Mouse (Mus musculus) neural tube, embryonic 12.5 days (tissue): ENCODE results near the gene Fam184b. TPM values are rescaled to one million over a fixed set of nuclear protein-coding genes. Genes with fewer than 3 reads are reported as not detected.

Experiments
- ATAC-seq: fragments of 200-750 bp; cut with Nextera tagmentation; 2 replicates; pipeline ENCODE4 v1.8.0; 2017; ENCODE audit warnings: low read depth, mild to moderate bottlenecking, moderate TSS enrichment, moderate library complexity; ENCODE audit not compliant: low FRiP score
- H3K27ac ChIP-seq: fragments of 300-500 bp; sonication (generic); 2 replicates; pipeline ENCODE4 v1.5.1; 2016
- H3K27me3 ChIP-seq: fragments of 300-500 bp; sonication (generic); replicated peaks from 2 replicates; pipeline ENCODE4 v1.6.1; 2016; ENCODE audit warnings: mild to moderate bottlenecking
- H3K36me3 ChIP-seq: fragments of 300-500 bp; sonication (generic); 2 replicates; pipeline ENCODE4 v1.6.1; 2016; ENCODE audit warnings: mild to moderate bottlenecking
- H3K4me1 ChIP-seq: fragments of 300-500 bp; sonication (generic); 2 replicates; pipeline ENCODE4 v1.6.1; 2016
- H3K4me2 ChIP-seq: fragments of 300-500 bp; sonication (generic); replicated peaks from 2 replicates; pipeline ENCODE4 v1.6.1; 2016; ENCODE audit warnings: mild to moderate bottlenecking
- H3K4me3 ChIP-seq: fragments of 300-500 bp; sonication (generic); 2 replicates; pipeline ENCODE4 v1.5.1; 2016
- H3K9ac ChIP-seq: fragments of 300-500 bp; sonication (generic); 2 replicates; pipeline ENCODE4 v1.6.1; 2016; ENCODE audit warnings: mild to moderate bottlenecking
- H3K9me3 ChIP-seq: fragments of 300-500 bp; sonication (generic); 2 replicates; pipeline ENCODE4 v1.6.1; 2016; ENCODE audit warnings: mild to moderate bottlenecking
- WGBS: fragments of 180-500 bp; shearing (Covaris S2); methylation state at CpG from one replicate; pipeline ENCODE4 v1.1.7; 2016; 5-methylcytosine and 5-hydroxymethylcytosine counted together
- polyA plus RNA-seq: library from polyadenylated mRNA; unstranded; fragments of >200 nt; fragmentation: Nextera tagmentation; extraction: Ambion mirVana; gene quantifications from 2 replicates; pipeline ENCODE4 v1.2.1, GENCODE M21; 2016

The Fam184b gene
- polyA plus RNA-seq, 1 experiment from 2014 or later, result 1.8 TPM

DNA sequence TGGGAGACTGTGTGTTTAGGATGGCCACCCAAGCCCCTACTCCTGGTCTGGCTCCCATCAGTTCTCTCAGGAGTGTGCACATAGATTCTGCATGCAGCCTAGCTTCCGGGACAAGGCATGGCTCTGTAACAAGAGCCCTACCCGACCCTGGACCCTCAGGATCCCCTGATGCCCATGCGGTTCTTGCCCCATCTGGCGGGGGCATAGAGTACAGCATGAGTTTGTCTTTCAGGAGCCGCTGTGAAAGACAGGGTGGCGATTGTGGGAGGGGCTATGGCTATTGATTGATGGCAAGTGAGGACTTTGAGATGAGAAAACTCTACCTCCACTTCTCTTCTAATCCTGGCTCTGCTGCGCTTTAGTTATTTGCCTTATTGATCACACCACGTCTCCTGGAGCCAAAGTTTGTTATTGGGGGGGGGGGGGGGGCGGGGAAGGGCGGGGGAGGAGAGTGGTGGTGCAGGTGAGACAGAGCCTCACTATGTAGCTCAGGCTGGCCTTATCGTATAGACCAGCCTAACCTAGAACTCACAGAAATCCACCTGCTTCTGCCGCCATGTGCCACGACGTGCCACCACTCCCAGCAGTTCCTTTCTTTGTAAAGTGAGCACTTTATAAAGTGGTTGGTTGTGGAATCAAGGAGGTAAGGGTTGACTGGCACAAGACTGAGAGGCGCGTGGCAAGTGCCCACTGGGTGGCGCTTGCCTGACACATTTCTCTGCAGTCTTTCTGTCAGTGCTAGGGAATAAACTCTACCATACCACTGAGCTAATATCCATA lies 104.9 kb downstream of the Fam184b start:
- Histone ChIP-seq H3K4me1 (no peaks in the 10 kb centered on the region), H3K4me3 (no peak overlapping the region), H3K9ac (no peak overlapping the region), H3K27me3 (no peaks in the 10 kb centered on the region), H3K9me3 (no peaks in the 10 kb centered on the region), H3K27ac (no peak overlapping the region), H3K36me3 (peaks cover 14% of the 10 kb centered on the region), H3K4me2 (peak overlapping the region; percentile 34)
- WGBS, result 5% methylated on average over 15 of the region's 17 CpGs
- ATAC-seq, result peak; percentile 80

GRCm38 (mm10) chr5:45529696-45530095 lies 109.7 kb downstream of the Fam184b start:
- WGBS, result 89% methylated on average over 3 of the region's 3 CpGs
- Histone ChIP-seq H3K9me3 (no peaks in the 10 kb centered on the region), H3K36me3 (peaks cover 53% of the 10 kb centered on the region), H3K9ac (no peak overlapping the region), H3K4me1 (no peaks in the 10 kb centered on the region), H3K4me2 (no peak overlapping the region), H3K4me3 (no peak overlapping the region), H3K27ac (no peak overlapping the region), H3K27me3 (no peaks in the 10 kb centered on the region)
- no peak for ATAC-seq

GRCm38 (mm10) chr5:45526338-45526737 lies 113.1 kb downstream of the Fam184b start:
- Histone ChIP-seq H3K36me3 (peaks cover 60% of the 10 kb centered on the region), H3K4me2 (no peak overlapping the region)

DNA sequence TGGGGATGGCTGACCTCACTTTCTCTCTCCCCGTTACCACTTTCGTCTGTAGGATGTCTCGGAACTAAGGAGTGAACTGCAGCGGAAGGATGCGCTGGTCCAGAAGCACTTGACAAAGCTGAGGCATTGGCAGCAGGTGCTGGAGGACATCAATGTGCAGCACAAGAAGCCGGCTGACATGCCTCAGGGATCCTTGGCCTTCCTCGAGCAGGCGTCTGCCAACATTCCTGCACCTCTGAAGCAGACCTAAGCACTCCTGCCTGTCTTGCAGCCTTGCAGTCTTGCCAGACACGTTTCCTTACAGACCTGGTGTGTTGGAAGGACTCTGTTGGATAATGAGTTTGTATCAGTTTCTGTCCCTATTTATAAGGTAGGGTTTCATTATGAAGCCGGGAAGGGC lies 114.3 kb downstream of the Fam184b start:
- no peaks in the 10 kb centered on the region for H3K9me3 ChIP-seq
- 94% methylated on average over 10 of the region's 10 CpGs for WGBS
- H3K36me3 ChIP-seq, result peaks cover 53% of the 10 kb centered on the region
- no peak overlapping the region for H3K4me2 ChIP-seq
- peaks cover 15% of the 10 kb centered on the region for H3K4me1 ChIP-seq
- no peak overlapping the region for H3K27ac ChIP-seq
- no peaks in the 10 kb centered on the region for H3K27me3 ChIP-seq
- no peak overlapping the region for H3K9ac ChIP-seq
- no peak overlapping the region for H3K4me3 ChIP-seq
- ATAC-seq, result no peak

More at GRCm38 (mm10) chr5:45526338-45526737, 113.1 kb downstream of the Fam184b start:
- Histone ChIP-seq H3K9me3 (no peaks in the 10 kb centered on the region), H3K27me3 (no peaks in the 10 kb centered on the region), H3K27ac (no peak overlapping the region), H3K4me1 (peaks cover 8% of the 10 kb centered on the region), H3K9ac (no peak overlapping the region), H3K4me3 (no peak overlapping the region)
- WGBS, result 95% methylated on average over 4 of the region's 4 CpGs
- ATAC-seq, result no peak

GRCm38 (mm10) chr5:45521601-45522000 lies 117.8 kb downstream of the Fam184b start:
- ATAC-seq, result no peak
- H3K9me3 ChIP-seq, result no peaks in the 10 kb centered on the region
- no peak overlapping the region for H3K4me3 ChIP-seq
- peaks cover 29% of the 10 kb centered on the region for H3K36me3 ChIP-seq
- peaks cover 15% of the 10 kb centered on the region for H3K4me1 ChIP-seq
- H3K27ac ChIP-seq, result no peak overlapping the region
- H3K27me3 ChIP-seq, result no peaks in the 10 kb centered on the region
- no peak overlapping the region for H3K9ac ChIP-seq
- H3K4me2 ChIP-seq, result peak overlapping the region; percentile 74
- WGBS, result 97% methylated on average over 6 of the region's 6 CpGs

- H3K36me3 ChIP-seq, result peaks cover 20% of the 10 kb centered on the region
- H3K27ac ChIP-seq, result no peak overlapping the region
- 6% methylated on average over 5 of the region's 5 CpGs for WGBS
- ATAC-seq, result no peak
- no peaks in the 10 kb centered on the region for H3K9me3 ChIP-seq
- peak overlapping the region; percentile 83 for H3K9ac ChIP-seq
- H3K27me3 ChIP-seq, result no peaks in the 10 kb centered on the region
- peaks cover 15% of the 10 kb centered on the region for H3K4me1 ChIP-seq
- H3K4me2 ChIP-seq, result peak overlapping the region; percentile 74
- H3K4me3 ChIP-seq, result peak overlapping the region; percentile 89
Observed at GRCm38 (mm10) chr5:45520809-45521110, 118.7 kb downstream of the Fam184b start.

DNA sequence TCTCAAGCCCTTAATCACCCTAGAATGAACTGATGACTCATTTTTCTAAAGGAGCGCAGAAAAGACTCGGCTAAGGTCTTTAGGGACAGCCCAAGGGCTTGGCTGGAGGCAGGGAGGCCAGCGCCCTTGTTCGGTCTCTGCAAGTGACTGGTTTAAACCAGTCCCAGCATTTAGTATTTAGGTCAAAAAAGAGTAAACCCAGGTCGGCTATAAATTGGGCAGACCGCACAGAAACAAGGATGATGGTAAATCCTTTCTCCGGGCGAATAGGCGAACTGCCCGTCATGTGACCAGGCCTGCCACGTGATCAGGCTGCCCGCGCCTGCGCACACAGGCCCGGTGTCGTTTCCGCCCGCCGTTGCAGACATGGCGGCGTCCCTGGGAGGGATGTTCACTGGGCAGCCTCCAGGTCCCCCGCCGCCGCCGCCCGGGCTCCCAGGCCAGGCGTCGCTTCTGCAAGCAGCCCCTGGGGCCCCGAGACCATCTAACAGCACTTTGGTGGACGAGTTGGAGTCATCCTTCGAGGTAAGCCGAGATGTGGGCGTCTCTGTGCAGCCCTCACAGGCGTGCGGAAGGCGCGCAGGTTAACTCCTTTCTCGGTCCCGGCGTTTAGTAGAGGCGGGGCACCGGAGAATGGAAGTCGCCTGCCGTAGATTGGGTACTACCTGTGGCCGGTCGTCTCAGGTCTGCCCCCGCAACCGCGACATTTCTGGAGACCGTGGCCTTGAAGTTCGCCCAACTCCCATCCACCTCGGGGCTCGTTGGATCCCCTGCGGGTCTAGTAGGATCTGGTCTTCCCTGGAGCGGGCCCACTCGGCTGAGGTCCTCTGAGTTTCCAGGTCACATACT lies 119.2 kb downstream of the Fam184b start, which contains the start of gene Med28:
Gene Med28, plus strand, starts transcription at position 270 of the 849 bp plus-strand sequence.
- Histone ChIP-seq H3K4me2 (peak within 1 kb of the TSS; percentile 74), H3K27ac (no peak within 1 kb of the TSS), H3K36me3 (peaks cover 15% of the 10 kb centered on the region), H3K9ac (peak within 1 kb of the TSS; percentile 83), H3K4me3 (peak within 1 kb of the TSS; percentile 89), H3K4me1 (peaks cover 15% of the 10 kb centered on the region), H3K27me3 (no peaks in the 10 kb centered on the region), H3K9me3 (no peaks in the 10 kb centered on the region)
- ATAC-seq, result peak; percentile 98
- 3% methylated on average over 56 of the region's 56 CpGs for WGBS

GRCm38 (mm10) chr5:45515151-45515743 lies 124.2 kb downstream of the Fam184b start:
- Histone ChIP-seq H3K4me2 (no peak overlapping the region), H3K9ac (no peak overlapping the region), H3K27me3 (no peaks in the 10 kb centered on the region), H3K27ac (no peak overlapping the region), H3K4me3 (no peak overlapping the region), H3K36me3 (peaks cover 14% of the 10 kb centered on the region), H3K4me1 (no peaks in the 10 kb centered on the region), H3K9me3 (no peaks in the 10 kb centered on the region)
- 93% methylated on average over 10 of the region's 10 CpGs for whole genome bisulfite sequencing
- ATAC-seq, result no peak

- Histone ChIP-seq H3K9ac (no peak overlapping the region), H3K9me3 (no peaks in the 10 kb centered on the region), H3K36me3 (peaks cover 19% of the 10 kb centered on the region), H3K27ac (no peak overlapping the region), H3K4me3 (no peak overlapping the region), H3K27me3 (no peaks in the 10 kb centered on the region), H3K4me2 (no peak overlapping the region), H3K4me1 (no peaks in the 10 kb centered on the region)
- no peak for ATAC-seq
- 88% methylated on average over 1 of the region's 1 CpGs for WGBS
Observed at GRCm38 (mm10) chr5:45514599-45514998, 124.8 kb downstream of the Fam184b start.

- Histone ChIP-seq H3K9ac (no peak overlapping the region), H3K9me3 (no peaks in the 10 kb centered on the region), H3K27ac (no peak overlapping the region), H3K27me3 (no peaks in the 10 kb centered on the region), H3K4me1 (no peaks in the 10 kb centered on the region), H3K4me2 (no peak overlapping the region), H3K36me3 (peaks cover 23% of the 10 kb centered on the region), H3K4me3 (no peak overlapping the region)
- WGBS, result 96% methylated on average over 2 of the region's 2 CpGs
- no peak for ATAC-seq
Observed at GRCm38 (mm10) chr5:45513511-45513910, 125.9 kb downstream of the Fam184b start.

- no peak overlapping the region for H3K9ac ChIP-seq
- no peak overlapping the region for H3K4me2 ChIP-seq
- no peaks in the 10 kb centered on the region for H3K9me3 ChIP-seq
- H3K27me3 ChIP-seq, result no peaks in the 10 kb centered on the region
- WGBS, result 88% methylated on average over 6 of the region's 6 CpGs
- H3K27ac ChIP-seq, result no peak overlapping the region
- ATAC-seq, result no peak
- peaks cover 24% of the 10 kb centered on the region for H3K36me3 ChIP-seq
- H3K4me1 ChIP-seq, result no peaks in the 10 kb centered on the region
- H3K4me3 ChIP-seq, result no peak overlapping the region
Observed at GRCm38 (mm10) chr5:45512908-45513307, 126.5 kb downstream of the Fam184b start.

- no peak overlapping the region for H3K27ac ChIP-seq
Observed at GRCm38 (mm10) chr5:45510071-45510470, 129.3 kb downstream of the Fam184b start.

More at GRCm38 (mm10) chr5:45510071-45510470, 129.3 kb downstream of the Fam184b start:
- Histone ChIP-seq H3K4me2 (no peak overlapping the region), H3K9me3 (no peaks in the 10 kb centered on the region), H3K27me3 (no peaks in the 10 kb centered on the region), H3K4me3 (no peak overlapping the region), H3K36me3 (peaks cover 48% of the 10 kb centered on the region), H3K9ac (no peak overlapping the region), H3K4me1 (no peaks in the 10 kb centered on the region)
- ATAC-seq, result no peak
- WGBS, result 83% methylated on average over 7 of the region's 7 CpGs
